In the genomic region with DNA sequence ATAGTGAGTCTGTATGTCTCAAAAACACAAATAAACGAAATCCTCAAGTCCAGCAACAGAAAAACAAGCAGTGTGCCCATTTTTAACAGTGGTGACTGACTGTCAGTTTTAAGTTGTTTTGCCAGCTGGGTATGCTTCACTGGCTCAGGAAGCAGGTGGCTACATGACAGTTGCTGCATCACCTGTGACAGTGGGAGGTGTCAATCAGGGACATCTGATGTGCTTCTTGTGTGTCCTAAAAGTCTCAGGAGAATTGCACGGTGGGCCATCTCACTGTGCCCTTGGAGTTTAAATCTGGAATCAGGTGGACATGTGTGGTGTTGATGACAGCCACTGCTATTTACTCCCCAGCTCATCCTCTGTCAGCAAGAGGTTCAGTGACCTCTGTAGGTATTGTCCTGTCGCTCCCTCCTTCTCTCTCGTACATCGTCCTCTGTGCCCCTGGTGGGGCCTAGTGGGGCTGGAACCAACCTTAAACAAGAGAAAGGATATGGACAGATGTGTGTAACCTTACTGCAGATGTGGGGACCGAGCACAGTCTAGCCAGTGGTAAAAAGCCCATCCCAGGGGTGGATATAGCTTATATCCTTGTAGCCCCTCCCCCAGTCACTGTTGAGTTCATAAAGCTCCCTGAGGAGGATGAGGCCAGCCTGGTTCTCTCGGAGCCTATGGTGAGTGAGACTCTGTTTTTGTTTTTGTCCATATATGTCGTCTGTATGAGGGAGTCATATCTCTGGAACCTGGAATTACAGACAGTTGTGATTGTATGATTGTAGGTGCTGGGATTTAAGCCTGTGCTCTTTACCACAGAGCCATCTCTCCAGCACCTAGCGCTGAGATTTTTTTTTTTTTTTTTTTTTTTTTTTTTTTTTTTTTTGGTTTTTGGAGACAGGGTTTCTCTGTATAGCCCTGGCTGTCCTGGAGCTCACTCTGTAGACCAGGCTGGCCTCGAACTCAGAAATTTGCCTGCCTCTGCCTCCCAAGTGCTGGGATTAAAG, we compare ENCODE assay signal across 17 mouse cellular contexts. TPM values are rescaled to one million over a fixed set of nuclear protein-coding genes. Genes with fewer than 3 reads are reported as not detected.
DNase-seq lines count a peak whose midpoint lies in the region; ATAC-seq lines count a peak whose summit lies in the region.
"Had no signal": no experiment of that assay in that cellular context is flagged by ENCODE, and none has a peak within 500 bp of the region (broad histone marks: within the 10 kb centered on the region; RNA-seq: fewer than 3 reads in every experiment).

No protein-coding gene starts in this region.

- no peak overlapping the region for H3K4me2 ChIP-seq in heart, embryonic 16.5 days (ENCODE audit: low read depth, low read length)
- no peak overlapping the region for H3K4me2 ChIP-seq in neural tube, embryonic 15.5 days
- H3K4me2 ChIP-seq in intestine, embryonic 16.5 days (ENCODE audit: low read depth, low read length), result no peak overlapping the region
- H3K4me2 ChIP-seq: heart, embryonic 11.5 days had no signal

- no peaks in the 10 kb centered on the region for H3K36me3 ChIP-seq in heart, embryonic 16.5 days (ENCODE audit: control insufficient read depth, insufficient read depth)
- H3K36me3 ChIP-seq in neural tube, embryonic 15.5 days, result no peaks in the 10 kb centered on the region
- no peaks in the 10 kb centered on the region for H3K36me3 ChIP-seq in intestine, embryonic 16.5 days (ENCODE audit: control insufficient read depth, insufficient read depth, low read length)

- 78% methylated on average over 10 of the region's 10 CpGs for WGBS in heart, embryonic 16.5 days
- WGBS in neural tube, embryonic 15.5 days, result 84% methylated on average over 10 of the region's 10 CpGs
- 84% methylated on average over 9 of the region's 10 CpGs for WGBS in intestine, embryonic 16.5 days

- 0 out of 2 replicates have a peak, but pooled peaks cover 3% of the 10 kb centered on the region for H3K4me1 ChIP-seq in heart, embryonic 16.5 days (ENCODE audit: control insufficient read depth, insufficient read depth, low read length)
- H3K4me1 ChIP-seq in neural tube, embryonic 15.5 days, result peaks cover 6% of the 10 kb centered on the region
- no peaks in the 10 kb centered on the region; the same call in 1 of the 2 replicates for H3K4me1 ChIP-seq in intestine, embryonic 16.5 days (ENCODE audit: control insufficient read depth, insufficient read depth, low read length)

- H3K27me3 ChIP-seq in heart, embryonic 16.5 days (ENCODE audit: control insufficient read depth, insufficient read depth, low read length), result no peaks in the 10 kb centered on the region
- H3K27me3 ChIP-seq in neural tube, embryonic 15.5 days (replicated peaks), result no peaks in the 10 kb centered on the region
- H3K27me3 ChIP-seq in intestine, embryonic 16.5 days (replicated peaks; ENCODE audit: control insufficient read depth, insufficient read depth, low read length), result no peaks in the 10 kb centered on the region

- no peak overlapping the region for H3K9ac ChIP-seq in heart, embryonic 16.5 days (ENCODE audit: low read length)
- H3K9ac ChIP-seq in neural tube, embryonic 15.5 days (replicated peaks), result no peak overlapping the region
- H3K9ac ChIP-seq in intestine, embryonic 16.5 days (ENCODE audit: low read depth, low read length), result no peak overlapping the region

- intact Hi-C loops in heart, postnatal 14 days (cut with DNase I), result no loop called here

- no peaks in the 10 kb centered on the region for H3K9me3 ChIP-seq in heart, embryonic 16.5 days (replicated peaks; ENCODE audit: control insufficient read depth, low read length)
- H3K9me3 ChIP-seq in neural tube, embryonic 15.5 days (replicated peaks), result no peaks in the 10 kb centered on the region
- no peaks in the 10 kb centered on the region for H3K9me3 ChIP-seq in intestine, embryonic 16.5 days (ENCODE audit: control insufficient read depth, low read length)
- H3K9me3 ChIP-seq: G1E; hindbrain, embryonic 10.5 days had no signal

- no peak overlapping the region for H3K4me3 ChIP-seq in heart, embryonic 16.5 days (ENCODE audit: low read length)
- no peak overlapping the region for H3K4me3 ChIP-seq in neural tube, embryonic 15.5 days (replicated peaks)
- H3K4me3 ChIP-seq in intestine, embryonic 16.5 days (ENCODE audit: low read length), result no peak overlapping the region
- H3K4me3 ChIP-seq: hindbrain, embryonic 10.5 days had no signal

- no peak for DNase-seq in heart, postnatal 14 days
- DNase-seq in neural tube, embryonic 10.5 days (ENCODE audit: extremely low spot score, low spot score), result no peak
- peak; percentile 49 to 77 for DNase-seq in thymus, adult 18-20 months
- no peak for DNase-seq in MN1 (ENCODE audit: low spot score)
- DNase-seq: adrenal gland, adult 8-10 months; cerebellum, adult 2 months; gastrocnemius, postnatal 25 days; kidney, postnatal 14 days; lung, adult 18-20 months; retina, postnatal 1 day had no signal

- peak; percentile 53; the same call in 1 of the 2 replicates for ATAC-seq in heart, embryonic 16.5 days (replicated peaks; ENCODE audit: extremely low read depth, insufficient read depth, low FRiP score)
- 0 out of 2 replicates have a peak, but pooled peaks have one; percentile 8 for ATAC-seq in neural tube, embryonic 15.5 days (ENCODE audit: low FRiP score)
- no peak for ATAC-seq in intestine, embryonic 16.5 days
- ATAC-seq: forebrain, embryonic 14.5 days had no signal

- H3K27ac ChIP-seq in heart, embryonic 16.5 days (ENCODE audit: low read length), result no peak overlapping the region; the same call in 1 of the 2 replicates
- no peak overlapping the region for H3K27ac ChIP-seq in neural tube, embryonic 15.5 days (replicated peaks)
- no peak overlapping the region for H3K27ac ChIP-seq in intestine, embryonic 16.5 days (ENCODE audit: low read length)
- H3K27ac ChIP-seq: hindbrain, embryonic 10.5 days had no signal

RNA-seq across cellular contexts. Expression of gene Smarca4, which starts 9.7 kb away (rescaled TPM):
- 50.7 and 52.5 TPM in 2 replicates for polyA plus RNA-seq in heart, embryonic 16.5 days (2015; fragmentation: Nextera tagmentation; extraction: Ambion mirVana)
- 10 to 100 TPM; 46.5 to 51.6 TPM for total RNA-seq in heart, postnatal 14 days (2021)
- polyA plus RNA-seq in neural tube, embryonic 15.5 days (2015; fragmentation: Nextera tagmentation; extraction: Ambion mirVana), result 110 and 111 TPM in 2 replicates
- polyA plus RNA-seq in intestine, embryonic 16.5 days (2015; fragmentation: Nextera tagmentation; extraction: Ambion mirVana), result 59.5 and 61.2 TPM in 2 replicates

RNA-seq across cellular contexts. Expression of gene Yipf2, which starts 33.0 kb away (rescaled TPM):
- polyA plus RNA-seq in heart, embryonic 16.5 days (2015; fragmentation: Nextera tagmentation; extraction: Ambion mirVana), result 16.4 and 17.7 TPM in 2 replicates
- 1 to 10 TPM; 6.6 to 7.0 TPM for total RNA-seq in heart, postnatal 14 days (2021)
- polyA plus RNA-seq in neural tube, embryonic 15.5 days (2015; fragmentation: Nextera tagmentation; extraction: Ambion mirVana), result 24.5 and 27.0 TPM in 2 replicates
- polyA plus RNA-seq in intestine, embryonic 16.5 days (2015; fragmentation: Nextera tagmentation; extraction: Ambion mirVana), result 34.0 and 34.7 TPM in 2 replicates

RNA-seq across cellular contexts. Expression of gene Timm29, which starts 33.1 kb away (rescaled TPM):
- polyA plus RNA-seq in heart, embryonic 16.5 days (2015; fragmentation: Nextera tagmentation; extraction: Ambion mirVana), result 28.4 and 28.6 TPM in 2 replicates
- 10 to 100 TPM; 49.4 to 50.7 TPM for total RNA-seq in heart, postnatal 14 days (2021)
- polyA plus RNA-seq in neural tube, embryonic 15.5 days (2015; fragmentation: Nextera tagmentation; extraction: Ambion mirVana), result 51.1 and 54.4 TPM in 2 replicates
- 22.0 and 23.5 TPM in 2 replicates for polyA plus RNA-seq in intestine, embryonic 16.5 days (2015; fragmentation: Nextera tagmentation; extraction: Ambion mirVana)

Comparison
In these comparisons a context has a peak if more than half of its experiments do, and no peak if none do; other contexts are left out.
1. DNase-seq: peak in thymus, adult 18-20 months (2 of 2); none in heart, postnatal 14 days (0 of 2), neural tube, embryonic 10.5 days (single experiment) and MN1 (single experiment).